Mouse (Mus musculus): ENCODE results near the gene Arrb1.

Arrb1 gene

GRCm38 (mm10) chr7:99642078-99642477 lies 106.8 kb downstream of the Arrb1 start:
- no peak for DNase-seq

GRCm38 (mm10) chr7:99644701-99645100 lies 109.4 kb downstream of the Arrb1 start:
- DNase-seq, result no peak

- peak; percentile 81 for DNase-seq
These were observed 113.4 kb downstream of the Arrb1 start for GRCm38 (mm10) chr7:99648623-99649022.

- DNase-seq, result no peak
These were observed 114.3 kb downstream of the Arrb1 start for GRCm38 (mm10) chr7:99649585-99649984.

GRCm38 (mm10) chr7:99654244-99654643 lies 119.0 kb downstream of the Arrb1 start:
- DNase-seq, result no peak

Measured in embryo, embryonic 11 days (tissue).